Mouse (Mus musculus) myocyte (in vitro differentiated cells): ENCODE data around the gene Gm10647. TPM values are rescaled to one million over a fixed set of nuclear protein-coding genes. Genes with fewer than 3 reads are reported as not detected.
"Not testable (repeated sequence)": the region's sequence is repeated elsewhere in the genome, so short reads cannot be mapped to it uniquely, and the experiment has no call there.

ENCODE experiments used
- H3K27me3 ChIP-seq: one replicate; pipeline ENCODE4 v1.6.1; 2011; ENCODE audit not compliant: control insufficient read depth, insufficient read depth, insufficient read length
- H3K36me3 ChIP-seq: one replicate; pipeline ENCODE4 v1.6.1; 2011; ENCODE audit not compliant: control insufficient read depth, insufficient read depth
- H3K4me2 ChIP-seq: one replicate; pipeline ENCODE4 v1.6.1; 2011; ENCODE audit warnings: low read depth, control low read depth
- H3K4me3 ChIP-seq: one replicate; pipeline ENCODE4 v1.5.1; 2011; ENCODE audit warnings: mild to moderate bottlenecking, control low read depth, moderate library complexity
- H3K79me2 ChIP-seq: one replicate; pipeline ENCODE4 v1.6.1; 2011; ENCODE audit not compliant: control insufficient read depth, insufficient read depth
- H3ac ChIP-seq: one replicate; pipeline ENCODE4 v1.6.1; 2011; ENCODE audit not compliant: control insufficient read depth, insufficient read length
- CEBPB ChIP-seq: IDR thresholded peaks from 2 replicates; pipeline ENCODE4 v1.6.1; 2011; ENCODE audit warnings: mild to moderate bottlenecking, moderate library complexity; ENCODE audit not compliant: poor library complexity, insufficient read depth, severe bottlenecking
- E2F4 ChIP-seq: IDR thresholded peaks from one replicate; pipeline ENCODE4 v1.6.1; 2011; ENCODE audit warnings: mild to moderate bottlenecking, control low read depth, moderate library complexity; ENCODE audit not compliant: insufficient read depth
- MAX ChIP-seq: IDR thresholded peaks from one replicate; pipeline ENCODE4 v1.6.1; 2011; ENCODE audit warnings: low read depth, mild to moderate bottlenecking, control low read depth
- MYOD1 ChIP-seq, 3 experiments: IDR thresholded peaks; one replicate each; pipeline ENCODE4 v1.6.1; 2011; ENCODE audit warnings: control low read depth in 2 of 3, low read depth in 2 of 3, mild to moderate bottlenecking in 2 of 3, moderate library complexity in 1 of 3; ENCODE audit not compliant: insufficient read length in 2 of 3, control insufficient read depth in 1 of 3
- MYOG ChIP-seq, 3 experiments: IDR thresholded peaks; one replicate each; pipeline ENCODE4 v1.6.1; 2011; ENCODE audit warnings: control low read depth in 2 of 3, low read depth in 2 of 3, mild to moderate bottlenecking in 2 of 3; ENCODE audit not compliant: insufficient read length in 2 of 3, control insufficient read depth in 1 of 3, insufficient read depth in 1 of 3
- POLR2A ChIP-seq: IDR thresholded peaks from one replicate; pipeline ENCODE4 v1.6.1; 2011; ENCODE audit warnings: low read depth, mild to moderate bottlenecking, control low read depth, moderate library complexity; ENCODE audit not compliant: insufficient read length
- POLR2AphosphoS2 ChIP-seq: IDR thresholded peaks from one replicate; pipeline ENCODE4 v1.6.1; 2011; ENCODE audit warnings: low read depth, control low read depth; ENCODE audit not compliant: insufficient read length
- REST ChIP-seq: IDR thresholded peaks from one replicate; pipeline ENCODE4 v1.6.1; 2011; ENCODE audit warnings: mild to moderate bottlenecking, control low read depth, moderate library complexity; ENCODE audit not compliant: insufficient read depth, insufficient read length
- SRF ChIP-seq: IDR thresholded peaks from one replicate; pipeline ENCODE4 v1.6.1; 2011; ENCODE audit warnings: low read depth; ENCODE audit not compliant: control insufficient read depth, insufficient read length
- TCF12 ChIP-seq: IDR thresholded peaks from one replicate; pipeline ENCODE4 v1.6.1; 2011; ENCODE audit warnings: mild to moderate bottlenecking, control low read depth; ENCODE audit not compliant: poor library complexity, insufficient read depth, severe bottlenecking
- TCF3 ChIP-seq: IDR thresholded peaks from one replicate; pipeline ENCODE4 v1.6.1; 2011; ENCODE audit warnings: low read depth, control low read depth; ENCODE audit not compliant: insufficient read length
- USF1 ChIP-seq: IDR thresholded peaks from one replicate; pipeline ENCODE4 v1.6.1; 2011; ENCODE audit warnings: low read depth, mild to moderate bottlenecking, control low read depth, moderate library complexity
- polyA plus RNA-seq: library from polyadenylated mRNA; unstranded; fragments of >200 nt; fragmentation: generic; extraction: Trizol; gene quantifications from one replicate; pipeline ENCODE4 v1.2.1, GENCODE M21; 2012; ENCODE audit warnings: missing spikeins

Gene Gm10647
- polyA plus RNA-seq, 1 experiment = not detected

DNA sequence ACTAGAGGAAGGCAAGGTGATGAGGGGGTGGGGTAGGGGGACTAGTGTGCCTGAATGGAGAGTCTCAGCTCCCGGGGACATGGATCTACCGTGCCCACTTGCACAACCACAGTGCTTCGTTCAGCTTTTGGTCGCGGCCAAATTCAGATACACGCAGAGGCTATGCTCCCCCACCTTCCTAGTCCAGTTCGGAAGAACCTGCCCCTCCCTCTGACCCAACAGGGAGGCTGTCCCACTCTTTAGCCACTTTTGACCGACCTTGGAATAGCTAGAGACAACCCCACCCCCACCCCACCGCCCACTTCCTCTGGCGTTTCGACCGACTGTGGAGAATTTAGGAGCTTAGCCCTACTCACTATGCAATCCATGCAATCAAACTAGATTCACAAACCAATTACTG lies 5.1 kb downstream of the Gm10647 start:
- Histone ChIP-seq H3K36me3 (no peaks in the 10 kb centered on the region), H3K4me2 (no peak overlapping the region), H3ac (no peak overlapping the region), H3K27me3 (no peaks in the 10 kb centered on the region), H3K79me2 (no peaks in the 10 kb centered on the region), H3K4me3 (no peak overlapping the region)
- TF ChIP-seq MYOG (IDR thresholded peaks at IDR 0.05; ENCODE audit: control insufficient read depth in 1 of 3, insufficient read depth in 1 of 3, insufficient read length in 2 of 3, low read depth in 2 of 3) = no peak
- no peak for TF ChIP-seq CEBPB
- no peak for TF ChIP-seq POLR2AphosphoS2
- TF ChIP-seq USF1 = no peak
- TF ChIP-seq POLR2A = no peak
- TF ChIP-seq MAX = no peak
- no peak for TF ChIP-seq TCF12
- no peak for TF ChIP-seq REST
- no peak for TF ChIP-seq TCF3
- TF ChIP-seq SRF = no peak
- no peak for TF ChIP-seq MYOD1 (IDR thresholded peaks at IDR 0.05; ENCODE audit: control insufficient read depth in 1 of 3, insufficient read length in 2 of 3, low read depth in 2 of 3)

DNA sequence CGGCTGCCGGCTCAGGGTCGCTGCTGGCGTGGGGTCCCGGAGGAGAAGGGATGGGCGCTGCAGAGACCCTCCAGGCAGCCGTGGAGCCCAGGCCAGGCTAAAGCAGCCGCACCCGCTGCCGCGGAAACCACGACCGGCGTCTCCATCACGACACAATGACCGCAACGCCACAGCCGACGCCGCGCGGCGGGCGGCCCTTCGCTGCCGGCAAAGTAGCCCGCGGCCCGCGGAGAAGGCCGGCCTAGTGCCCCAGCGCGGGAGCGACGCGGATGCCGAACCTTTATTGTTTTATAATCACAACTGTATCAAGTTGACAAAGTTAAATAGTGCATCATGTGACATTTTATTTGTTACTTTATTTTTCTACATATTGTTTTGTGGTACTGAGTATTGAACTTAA lies 9.1 kb downstream of the Gm10647 start:
- not testable (repeated sequence) for H3K36me3 ChIP-seq, H3K4me2 ChIP-seq, H3ac ChIP-seq, H3K27me3 ChIP-seq, H3K4me3 ChIP-seq, H3K79me2 ChIP-seq

DNA sequence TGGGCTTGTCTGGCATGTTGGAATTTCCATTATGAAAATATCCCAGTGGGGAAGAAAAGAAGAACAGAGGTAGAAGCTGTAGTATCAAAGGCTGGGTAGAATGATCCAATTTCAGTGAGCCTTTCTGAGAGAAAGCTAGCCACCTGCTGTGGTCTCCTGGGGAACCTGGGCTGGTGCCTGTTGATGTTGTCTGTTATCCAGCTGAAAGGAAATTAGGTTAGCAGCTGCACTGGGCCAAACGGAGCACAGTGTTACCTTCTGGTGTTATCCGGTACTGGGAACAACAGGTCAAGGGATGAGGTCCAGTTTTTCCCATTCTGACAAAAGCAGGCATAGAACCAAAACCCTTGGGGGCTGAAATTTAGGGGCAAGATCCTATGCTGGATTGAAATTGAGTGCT lies 16.6 kb downstream of the Gm10647 start:
- Histone ChIP-seq H3K4me2 (no peak overlapping the region), H3K79me2 (no peaks in the 10 kb centered on the region), H3K36me3 (no peaks in the 10 kb centered on the region), H3ac (no peak overlapping the region), H3K4me3 (no peak overlapping the region), H3K27me3 (no peaks in the 10 kb centered on the region)
- TF ChIP-seq TCF3 (no peak), POLR2AphosphoS2 (no peak), MYOD1 (IDR thresholded peaks at IDR 0.05; ENCODE audit: control insufficient read depth in 1 of 3, insufficient read length in 2 of 3, low read depth in 2 of 3) (no peak), SRF (no peak), TCF12 (no peak)

DNA sequence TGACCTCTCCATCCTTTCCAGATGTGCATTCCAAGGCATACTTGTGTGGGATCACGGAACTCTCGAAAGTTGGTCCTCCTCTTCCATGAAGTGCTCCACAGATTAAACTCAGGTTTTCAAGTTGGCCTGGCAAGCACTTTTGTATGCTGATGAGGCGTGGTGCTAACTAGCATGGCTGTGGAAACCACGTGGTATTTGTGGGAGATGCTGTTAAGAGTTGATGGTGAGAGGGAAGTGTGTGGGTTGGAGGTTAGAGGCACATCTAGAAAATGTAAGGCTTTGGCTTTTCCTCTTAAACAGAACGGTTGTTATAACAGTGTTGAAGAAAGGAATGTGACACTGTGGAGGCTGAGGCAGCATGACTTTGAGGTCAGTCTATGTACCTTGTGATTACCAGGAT lies 24.2 kb downstream of the Gm10647 start:
- H3K4me3 ChIP-seq = no peak overlapping the region
- H3K79me2 ChIP-seq = no peaks in the 10 kb centered on the region
- no peaks in the 10 kb centered on the region for H3K36me3 ChIP-seq
- no peaks in the 10 kb centered on the region for H3K27me3 ChIP-seq
- H3K4me2 ChIP-seq = no peak overlapping the region
- TF ChIP-seq CEBPB = no peak
- no peak for TF ChIP-seq SRF
- TF ChIP-seq POLR2AphosphoS2 = no peak
- TF ChIP-seq TCF3 = no peak
- TF ChIP-seq MAX = no peak
- no peak for TF ChIP-seq REST
- TF ChIP-seq POLR2A = no peak
- TF ChIP-seq USF1 = no peak
- no peak for TF ChIP-seq TCF12
- no peak for TF ChIP-seq MYOG (IDR thresholded peaks at IDR 0.05; ENCODE audit: control insufficient read depth in 1 of 3, insufficient read depth in 1 of 3, insufficient read length in 2 of 3, low read depth in 2 of 3)
- TF ChIP-seq MYOD1 (IDR thresholded peaks at IDR 0.05; ENCODE audit: control insufficient read depth in 1 of 3, insufficient read length in 2 of 3, low read depth in 2 of 3) = no peak
- TF ChIP-seq E2F4 = no peak
- no peak overlapping the region for H3ac ChIP-seq

DNA sequence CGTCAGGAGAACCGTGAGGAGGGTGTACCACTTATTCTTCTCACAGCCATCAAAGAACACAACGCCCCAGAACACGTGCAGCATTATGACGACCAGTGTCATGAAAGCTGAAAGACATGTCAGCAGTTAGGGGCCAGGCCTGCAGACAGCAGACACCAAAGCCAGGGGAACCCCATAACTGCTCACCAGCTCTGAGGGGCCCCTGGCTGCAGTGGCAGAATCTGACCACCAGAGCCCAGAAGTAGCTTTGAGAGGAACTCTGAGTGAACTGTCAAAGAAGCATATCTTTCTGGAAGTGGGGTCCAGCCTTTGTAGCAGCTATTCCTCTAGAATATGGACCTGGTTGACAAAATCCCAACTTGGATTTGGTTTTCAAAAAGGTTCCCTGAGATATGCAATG lies 25.4 kb downstream of the Gm10647 start:
- H3ac ChIP-seq, H3K4me3 ChIP-seq, H3K27me3 ChIP-seq, H3K4me2 ChIP-seq, H3K79me2 ChIP-seq, H3K36me3 ChIP-seq: not testable (repeated sequence)

GRCm38 (mm10) chr9:66825990-66826389 lies 29.2 kb downstream of the Gm10647 start:
- no peaks in the 10 kb centered on the region for H3K79me2 ChIP-seq
- H3K36me3 ChIP-seq = no peaks in the 10 kb centered on the region
- TF ChIP-seq TCF12 = no peak
- TF ChIP-seq MYOD1 (IDR thresholded peaks at IDR 0.05; ENCODE audit: control insufficient read depth in 1 of 3, insufficient read length in 2 of 3, low read depth in 2 of 3) = no peak
- no peak for TF ChIP-seq USF1
- TF ChIP-seq E2F4 = no peak
- TF ChIP-seq MAX = no peak
- no peak for TF ChIP-seq POLR2AphosphoS2
- no peak for TF ChIP-seq TCF3
- no peak for TF ChIP-seq SRF
- no peak for TF ChIP-seq MYOG (IDR thresholded peaks at IDR 0.05; ENCODE audit: control insufficient read depth in 1 of 3, insufficient read depth in 1 of 3, insufficient read length in 2 of 3, low read depth in 2 of 3)
- no peak for TF ChIP-seq POLR2A
- TF ChIP-seq REST = no peak
- no peak for TF ChIP-seq CEBPB
- no peak overlapping the region for H3K4me3 ChIP-seq
- no peak overlapping the region for H3K4me2 ChIP-seq
- H3K27me3 ChIP-seq = no peaks in the 10 kb centered on the region
- no peak overlapping the region for H3ac ChIP-seq
